Mouse (Mus musculus) bone marrow macrophage, adult 2 months (primary cell): ENCODE measurements around the gene Ttc25.
"Not testable (repeated sequence)": the region's sequence is repeated elsewhere in the genome, so short reads cannot be mapped to it uniquely, and the experiment has no call there.

Source experiments
- CTCF ChIP-seq: IDR thresholded peaks from 2 replicates; pipeline ENCODE4 v1.5.1; 2012; ENCODE audit warnings: low read depth, mild to moderate bottlenecking, low read length, moderate library complexity
- POLR2A ChIP-seq: IDR thresholded peaks from 2 replicates; pipeline ENCODE4 v1.6.1; 2012; ENCODE audit warnings: mild to moderate bottlenecking, low read depth, low read length, borderline replicate concordance

GRCm38 (mm10) chr11:100616836-100617235 lies 71.4 kb downstream of the Ttc25 start:
- not testable (repeated sequence) for TF ChIP-seq POLR2A, CTCF
